Mouse (Mus musculus) retina, embryonic 14.5 days (tissue): ENCODE data around the gene Saa1.

Source experiments
- DNase-seq: peaks from one replicate; pipeline ENCODE4 v3.0.0-alpha.2; 2015; ENCODE audit warnings: low spot score

Gene Saa1

GRCm38 (mm10) chr7:46718591-46719270, 24.0 kb downstream of the Saa1 start:
- DNase-seq, result no peak

GRCm38 (mm10) chr7:46716897-46717296, 25.9 kb downstream of the Saa1 start:
- no peak for DNase-seq

DNA sequence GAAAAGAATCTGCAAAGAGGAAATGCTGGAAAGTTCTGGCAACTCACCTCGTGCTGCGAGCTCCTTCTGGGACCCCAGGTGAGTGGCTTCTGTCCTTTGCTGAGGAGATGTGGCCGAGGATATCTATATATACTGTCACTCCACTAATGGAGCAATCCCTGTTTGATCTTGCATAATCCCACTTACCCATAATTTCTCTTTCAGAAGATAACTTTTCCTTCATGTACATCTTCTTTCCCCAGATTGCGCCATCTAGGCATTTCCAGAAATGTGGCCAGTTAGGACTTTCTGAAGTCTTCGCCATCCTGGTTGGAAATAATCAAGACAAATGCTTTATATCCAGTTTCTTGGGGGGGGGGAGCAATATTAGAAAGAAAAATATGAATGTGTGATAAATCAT, 27.2 kb downstream of the Saa1 start, which contains the start of gene Saa3:
Gene Saa3 (minus strand): TSS at position 101 of the 400 bp plus-strand sequence.
- no peak for DNase-seq

DNA sequence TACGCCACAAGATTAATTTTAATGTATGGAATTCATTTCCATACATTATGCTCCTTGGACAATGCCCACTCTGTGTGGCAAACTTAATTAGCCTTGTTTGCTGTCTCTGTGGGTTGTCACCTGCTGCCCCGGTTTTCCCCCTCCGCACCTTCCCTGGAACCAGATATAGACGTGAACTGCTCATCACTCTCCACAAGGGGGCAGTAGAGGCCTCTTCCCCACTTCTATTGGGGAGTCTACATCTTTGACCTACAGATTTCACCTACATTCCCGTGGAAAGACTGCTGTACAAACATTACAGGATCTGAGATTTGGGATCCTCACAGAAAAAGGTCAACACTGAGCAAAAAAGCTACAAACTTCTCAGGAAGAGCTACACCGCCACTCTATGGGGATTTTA, 28.3 kb downstream of the Saa1 start:
- DNase-seq, result peak; percentile 78

DNA sequence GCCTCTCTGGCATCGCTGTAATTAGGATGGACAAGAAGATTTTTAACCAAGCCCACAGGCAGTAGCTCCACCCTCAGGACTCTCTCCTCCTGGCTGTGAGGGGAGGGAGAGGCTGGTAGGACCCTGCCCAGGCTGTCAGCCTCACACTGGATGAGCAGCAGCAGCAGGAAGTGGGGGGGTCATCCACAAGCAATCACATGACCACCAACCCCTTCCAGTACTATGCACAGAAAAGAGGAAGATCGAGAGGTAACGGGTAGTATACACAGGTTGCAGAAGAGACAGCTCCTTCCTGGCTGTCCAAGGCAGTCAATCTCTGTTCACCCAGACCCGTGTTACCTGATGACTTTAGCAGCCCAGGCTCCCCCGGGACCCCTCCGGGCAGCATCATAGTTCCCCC, 30.5 kb downstream of the Saa1 start:
- no peak for DNase-seq

DNA sequence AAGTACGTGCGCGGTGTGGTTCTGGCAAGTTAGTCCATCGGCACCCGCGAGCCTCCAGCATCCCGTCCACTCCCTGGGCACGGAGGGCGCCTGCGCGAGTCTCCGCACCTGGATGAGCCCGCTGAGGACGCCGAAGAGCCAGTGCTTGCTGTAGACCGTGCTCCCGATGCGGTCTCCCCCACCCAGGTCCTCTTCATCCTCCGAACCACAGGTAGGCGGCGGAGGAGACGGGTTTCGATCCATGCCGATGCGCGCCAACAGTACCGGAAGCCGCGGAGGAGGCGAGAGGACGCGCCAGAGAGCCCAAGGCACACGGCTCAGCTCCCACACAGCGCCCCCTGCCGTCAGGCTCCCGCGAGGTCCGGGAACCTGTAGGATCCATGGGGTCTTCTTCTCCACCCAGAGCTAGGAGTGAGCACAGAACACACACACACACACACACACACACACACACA, 32.4 kb downstream of the Saa1 start, which contains the start of gene Saal1:
Gene Saal1 (minus strand): TSS at position 291 of the 455 bp plus-strand sequence.
- peak; percentile 99 for DNase-seq

DNA sequence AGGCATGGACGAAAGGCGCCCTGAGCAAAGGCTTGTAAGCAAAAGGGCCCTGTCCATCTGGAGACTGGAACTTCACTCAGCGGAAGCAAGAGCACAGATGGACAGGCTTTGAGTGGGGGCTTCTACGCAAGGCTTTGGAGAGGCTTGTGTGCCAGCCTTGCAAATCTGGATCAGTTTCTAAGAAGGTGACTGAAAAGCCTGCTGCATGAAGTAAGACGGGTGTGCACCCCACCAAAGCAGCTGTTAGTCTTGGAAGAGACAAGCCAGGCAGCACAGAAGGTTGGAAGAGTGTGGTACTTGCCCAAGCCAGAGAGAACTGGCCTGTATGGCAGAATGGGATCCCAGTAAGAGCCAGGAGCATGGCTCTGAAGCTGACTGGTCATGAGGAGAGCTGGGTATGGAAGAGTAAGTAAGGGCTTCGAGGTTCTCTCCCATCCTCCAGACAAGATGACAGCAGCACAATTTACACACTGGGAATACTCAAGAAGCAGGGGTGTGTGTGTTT, 42.2 kb downstream of the Saa1 start:
- DNase-seq, result no peak

- DNase-seq, result no peak
These were observed 46.0 kb downstream of the Saa1 start for GRCm38 (mm10) chr7:46696754-46697153.
